Mouse (Mus musculus): ENCODE data around the gene Il12rb1.

DNA sequence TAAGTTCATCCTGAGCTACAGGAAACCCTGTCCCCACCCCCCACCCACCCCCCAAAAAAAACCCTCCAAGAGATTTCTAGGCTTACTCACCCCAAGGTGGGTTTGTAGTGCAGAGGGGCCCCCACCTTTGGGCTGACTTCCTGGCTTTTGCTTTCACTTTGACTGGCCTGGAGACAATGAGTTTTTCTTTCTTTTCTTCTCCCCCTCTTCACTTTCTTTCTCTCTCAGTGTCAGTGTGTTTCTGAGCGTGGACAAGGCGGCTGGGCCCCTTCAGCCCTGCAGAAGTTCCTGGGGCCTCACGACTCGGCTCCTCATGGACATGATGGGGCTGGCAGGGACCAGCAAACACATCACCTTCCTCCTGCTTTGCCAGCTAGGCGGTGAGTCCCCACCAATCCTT, at the start of gene Il12rb1:
- TF ChIP-seq EP300 (IDR thresholded peaks at IDR 0.05) (no peak), CTCF (IDR thresholded peaks at IDR 0.05) (no peak)

All from lung, postnatal 0 days (tissue).